Mouse (Mus musculus): ENCODE measurements around the gene Pdcd7.
"Not testable (repeated sequence)": the region's sequence is repeated elsewhere in the genome, so short reads cannot be mapped to it uniquely, and the experiment has no call there.

The Pdcd7 gene

GRCm38 (mm10) chr9:65345854-65346475 is at the start of gene Pdcd7:
Pdcd7 (plus strand) TSS chr9:65346104.
- DNase-seq: peak; percentile 99

GRCm38 (mm10) chr9:65297056-65297455 is 48.8 kb upstream of the Pdcd7 start:
- no peak for DNase-seq

GRCm38 (mm10) chr9:65298761-65299160 is 47.1 kb upstream of the Pdcd7 start:
- no peak for DNase-seq

GRCm38 (mm10) chr9:65299650-65300049 is 46.3 kb upstream of the Pdcd7 start:
- DNase-seq: no peak

GRCm38 (mm10) chr9:65302327-65302983 is 43.4 kb upstream of the Pdcd7 start:
- DNase-seq: no peak

- no peak for DNase-seq
Measured at GRCm38 (mm10) chr9:65303586-65303985, 42.3 kb upstream of the Pdcd7 start.

GRCm38 (mm10) chr9:65304300-65304699 is 41.6 kb upstream of the Pdcd7 start:
- DNase-seq: peak; percentile 22

GRCm38 (mm10) chr9:65306672-65307071 is 39.2 kb upstream of the Pdcd7 start:
- DNase-seq: no peak

- DNase-seq: no peak
Measured at GRCm38 (mm10) chr9:65308011-65308410, 37.9 kb upstream of the Pdcd7 start.

GRCm38 (mm10) chr9:65312669-65313357 is 33.1 kb upstream of the Pdcd7 start:
- no peak for DNase-seq

GRCm38 (mm10) chr9:65313846-65314245 is 32.1 kb upstream of the Pdcd7 start:
- no peak for DNase-seq

- DNase-seq: peak; percentile 19
Measured at GRCm38 (mm10) chr9:65322255-65322900, 23.5 kb upstream of the Pdcd7 start.

- DNase-seq: no peak
Measured at GRCm38 (mm10) chr9:65325971-65326370, 19.9 kb upstream of the Pdcd7 start.

- DNase-seq: no peak
Measured at GRCm38 (mm10) chr9:65327371-65327770, 18.5 kb upstream of the Pdcd7 start.

- DNase-seq: no peak
Measured at GRCm38 (mm10) chr9:65333958-65334357, 11.9 kb upstream of the Pdcd7 start.

- no peak for DNase-seq
Measured at GRCm38 (mm10) chr9:65339146-65339545, 6.8 kb upstream of the Pdcd7 start.

GRCm38 (mm10) chr9:65340414-65340813 is 5.5 kb upstream of the Pdcd7 start:
- no peak for DNase-seq

GRCm38 (mm10) chr9:65345439-65345838 is 465 bp upstream of the Pdcd7 start:
- DNase-seq: not testable (repeated sequence)

GRCm38 (mm10) chr9:65346476-65347111 is 690 bp downstream of the Pdcd7 start:
- peak; percentile 23 for DNase-seq

GRCm38 (mm10) chr9:65347112-65347850 is 1.4 kb downstream of the Pdcd7 start:
- DNase-seq: no peak

- no peak for DNase-seq
Measured at GRCm38 (mm10) chr9:65353251-65353650, 7.3 kb downstream of the Pdcd7 start.

GRCm38 (mm10) chr9:65356561-65356960 is 10.7 kb downstream of the Pdcd7 start:
- no peak for DNase-seq

All from lung, postnatal 36 days (tissue).